Mouse (Mus musculus): ENCODE measurements around the gene Cfap97d1.

DNA sequence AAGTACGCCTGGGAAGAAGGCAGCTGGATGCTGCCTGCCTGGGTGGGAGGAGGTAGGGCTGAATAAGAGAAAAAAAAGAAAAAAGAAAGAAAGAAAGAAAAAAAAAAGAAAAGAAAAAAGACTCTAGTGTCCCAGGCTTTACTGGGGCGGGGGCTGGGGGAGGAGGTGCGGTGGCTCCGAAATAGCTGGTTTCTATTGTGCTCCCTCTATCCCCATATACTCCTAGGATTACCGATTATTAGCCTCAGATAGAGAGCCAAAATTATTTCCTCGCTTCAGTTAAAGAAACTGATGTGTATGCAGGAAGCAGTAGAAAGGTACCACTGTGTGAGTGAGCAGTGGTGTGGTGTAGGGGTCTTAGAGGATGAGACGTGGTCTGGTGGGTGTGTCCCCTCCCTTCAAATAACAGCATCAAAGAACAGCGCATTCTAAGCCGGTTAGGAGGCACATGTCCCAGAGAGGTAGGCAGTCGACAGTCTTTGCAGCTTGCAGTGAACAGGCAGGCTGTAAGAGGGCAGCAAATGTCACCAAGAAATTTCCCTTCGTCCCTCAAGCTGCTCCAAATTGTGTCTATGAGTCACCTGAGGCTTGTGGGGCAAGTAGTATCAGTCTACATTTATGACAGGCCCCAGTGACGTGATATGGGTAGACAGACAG is 43.4 kb downstream of the Cfap97d1 start:
- TF ChIP-seq CTCF (IDR thresholded peaks at IDR 0.05; ENCODE audit: low read depth) (no peak), EP300 (IDR thresholded peaks at IDR 0.05; ENCODE audit: low read depth) (no peak)
